Mouse (Mus musculus): ENCODE measurements around the gene Neurl2.
"Not testable (repeated sequence)": the region's sequence is repeated elsewhere in the genome, so short reads cannot be mapped to it uniquely, and the experiment has no call there.

Gene Neurl2

DNA sequence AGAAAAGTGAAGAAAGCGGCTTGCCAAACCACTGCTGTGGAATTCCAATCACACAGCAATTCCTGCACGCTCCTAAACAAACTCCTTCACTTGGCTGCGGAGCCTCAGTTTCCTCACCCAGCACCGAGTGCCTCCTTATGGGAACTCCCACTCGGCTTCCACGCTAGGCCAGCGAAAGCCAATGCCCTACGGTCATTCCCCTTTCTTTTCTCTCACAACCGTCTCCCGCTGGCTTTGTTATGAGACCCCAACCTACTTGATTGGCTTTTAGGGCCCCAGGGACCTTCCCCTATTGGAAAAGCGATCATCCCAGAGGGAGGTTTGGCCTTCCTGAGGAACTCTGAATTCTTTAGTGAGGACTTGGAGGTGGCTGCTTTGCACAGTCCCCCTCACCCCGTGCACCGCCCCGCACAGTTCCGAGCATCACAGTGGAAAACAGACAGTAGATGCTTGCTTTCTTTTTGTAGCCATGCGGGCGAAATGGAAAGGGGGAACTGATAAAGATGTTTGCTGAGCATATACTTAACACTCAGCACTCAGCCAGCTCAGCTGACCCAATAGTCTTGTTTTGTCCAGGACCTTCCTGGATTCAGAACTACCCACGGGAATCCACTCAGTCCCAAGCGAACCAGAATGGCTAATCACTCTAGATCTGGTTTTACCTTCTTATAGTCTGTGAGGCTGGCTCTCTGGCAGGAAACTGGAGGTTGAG is 24.7 kb upstream of the Neurl2 start:
- no peak for DNase-seq (ENCODE audit: low spot score in 2 of 2)

DNA sequence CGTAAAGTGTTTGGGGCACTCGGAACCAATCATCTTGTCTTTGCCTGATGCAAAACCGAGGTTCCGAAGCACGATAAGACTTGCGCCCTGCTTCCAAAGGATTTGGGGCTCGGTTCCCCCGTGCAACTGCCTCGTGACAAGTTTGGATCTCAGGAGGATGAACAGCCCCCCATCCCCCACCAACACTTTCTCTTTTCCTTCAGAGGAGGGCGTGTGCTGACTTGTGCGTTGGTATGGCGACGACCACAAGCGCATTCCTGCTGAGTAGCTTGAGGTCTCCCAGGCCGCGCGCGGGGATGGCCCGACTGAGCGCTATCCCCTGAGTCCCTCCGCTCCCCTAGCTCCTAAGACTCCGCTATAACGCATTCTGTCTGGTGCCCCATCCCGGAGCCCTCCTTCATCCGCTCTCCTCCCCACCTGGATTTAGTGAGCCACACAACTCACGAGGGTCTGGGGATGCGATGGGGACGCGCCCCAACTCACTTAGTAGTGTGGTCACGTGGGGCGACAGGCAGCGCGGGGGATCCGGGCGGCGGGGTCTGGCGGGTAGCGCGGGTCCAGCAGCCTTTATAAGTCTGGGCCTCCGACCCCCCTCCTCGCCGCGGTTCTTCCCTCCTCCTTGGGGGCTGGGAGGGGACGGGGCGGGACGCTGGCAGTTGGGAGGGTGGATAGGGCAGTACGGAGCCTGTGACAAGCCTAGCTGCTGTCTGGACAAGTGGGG is 24.0 kb upstream of the Neurl2 start, which contains the start of gene Pltp:
Pltp (minus strand) TSS at position 611 of the 721 bp plus-strand sequence.
- peak in 1 of 2 experiments; percentile 33 for DNase-seq (ENCODE audit: low spot score in 2 of 2)

DNA sequence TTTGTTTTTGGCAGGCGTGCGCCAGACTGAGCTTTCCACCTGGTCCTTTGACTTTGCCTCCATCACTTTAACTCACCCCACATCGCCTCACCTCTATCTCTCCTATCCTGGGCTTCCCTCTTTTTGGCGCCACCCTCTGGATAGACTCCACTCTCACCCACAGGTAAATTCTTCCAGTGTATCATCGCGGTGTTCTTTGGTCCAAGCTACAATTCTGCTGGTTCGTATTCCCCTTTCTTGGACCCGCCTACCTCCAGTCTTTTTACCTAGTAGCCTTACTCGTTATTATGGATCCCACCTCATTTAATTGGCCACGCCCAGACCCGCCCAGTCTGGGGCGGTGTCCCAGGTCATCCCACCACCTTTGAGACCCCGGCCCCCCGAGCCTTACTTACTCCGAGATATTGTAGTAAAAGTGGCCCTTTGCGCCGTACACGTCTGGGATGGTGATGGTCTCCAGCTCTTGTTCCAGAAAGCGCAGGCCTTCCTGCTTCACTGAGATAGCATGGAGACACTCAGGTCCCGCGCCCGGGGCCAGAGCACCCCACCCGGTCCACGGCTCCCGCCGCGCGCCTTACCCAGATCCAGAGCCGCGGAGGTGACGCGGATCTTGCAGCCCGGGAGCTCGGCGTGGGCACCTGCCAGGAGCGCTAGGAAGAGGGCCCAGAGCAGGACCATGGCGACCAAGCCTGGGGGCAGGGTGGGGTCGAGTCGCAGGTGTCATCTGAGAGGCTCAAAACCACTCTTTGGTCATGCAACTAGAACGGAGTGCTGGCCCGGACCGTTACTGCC is 23.2 kb upstream of the Neurl2 start:
- DNase-seq (ENCODE audit: low spot score in 2 of 2): no peak

DNA sequence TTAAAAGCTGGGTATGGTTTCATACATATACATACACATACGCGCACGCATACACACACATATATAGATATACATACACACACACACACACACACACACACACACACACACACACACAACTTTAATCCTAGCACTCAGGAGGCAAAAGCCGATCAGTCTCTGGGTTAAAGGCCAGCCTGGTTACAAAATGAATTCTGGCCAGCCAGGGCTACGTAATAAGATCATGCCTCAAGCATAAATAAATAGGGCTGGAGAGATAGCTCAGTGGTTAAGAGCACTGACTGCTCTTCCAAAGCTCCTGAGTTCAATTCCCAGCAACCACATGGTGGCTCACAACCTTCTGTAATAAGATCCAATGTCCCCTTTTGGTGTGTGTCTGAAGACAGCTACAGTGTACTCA is 22.3 kb upstream of the Neurl2 start:
- DNase-seq (ENCODE audit: low spot score in 2 of 2): not testable (repeated sequence)

DNA sequence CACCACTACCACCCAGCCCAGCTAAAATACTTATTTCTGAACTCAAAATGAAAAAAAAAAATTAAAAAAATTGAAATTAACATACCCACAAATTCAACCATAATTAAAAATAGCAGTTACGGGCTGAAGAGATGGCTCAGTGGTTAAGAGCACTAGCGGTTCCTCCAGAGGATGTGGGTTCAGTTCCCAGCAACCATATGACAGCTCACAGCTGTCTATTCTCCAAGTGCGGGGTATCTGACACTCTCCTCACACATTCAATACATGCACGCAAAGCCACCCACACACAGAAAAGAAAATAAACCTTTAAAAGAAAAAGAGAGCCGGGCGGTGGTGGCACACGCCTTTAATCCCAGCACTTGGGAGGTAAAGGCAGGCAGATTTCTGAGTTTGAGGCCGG is 16.8 kb upstream of the Neurl2 start:
- peak; percentile 28 to 43 for DNase-seq (ENCODE audit: low spot score in 2 of 2)

DNA sequence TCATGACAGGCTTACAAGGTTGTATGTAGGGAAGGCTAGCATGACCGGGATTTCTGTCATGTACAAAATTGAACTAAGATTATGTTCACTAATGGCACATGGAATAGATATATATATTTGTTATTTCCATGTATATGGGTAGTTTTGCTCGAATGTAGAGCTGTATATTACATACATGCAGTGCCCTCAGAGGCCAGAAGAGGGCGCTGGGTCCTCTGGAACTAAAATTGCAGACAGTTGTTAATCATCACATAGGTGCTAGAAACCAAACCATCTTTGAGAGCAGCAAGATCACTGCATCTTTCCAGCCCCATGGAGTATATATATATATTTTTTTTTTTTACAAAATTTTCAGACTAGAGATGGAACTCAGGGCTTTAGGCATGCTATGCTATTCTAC is 12.5 kb upstream of the Neurl2 start:
- DNase-seq (ENCODE audit: low spot score in 2 of 2): peak in 1 of 2 experiments; percentile 47

DNA sequence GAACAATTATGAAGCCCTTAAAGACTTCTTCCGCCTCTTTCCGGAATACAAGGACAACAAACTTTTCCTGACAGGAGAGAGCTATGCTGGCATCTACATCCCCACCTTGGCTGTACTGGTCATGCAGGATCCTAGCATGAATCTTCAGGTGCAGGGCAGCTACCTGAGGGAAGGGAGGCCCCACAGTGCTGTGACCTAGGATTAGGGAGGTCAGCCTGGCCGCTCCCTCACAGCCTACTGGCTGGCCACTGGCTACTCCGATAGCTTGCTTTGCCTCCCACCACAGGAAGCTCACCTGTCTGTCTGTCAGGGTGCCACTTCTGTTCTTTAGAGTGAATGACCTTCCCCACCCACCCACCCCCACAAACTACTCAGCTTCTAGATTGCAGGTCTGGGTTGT is 1.9 kb upstream of the Neurl2 start:
- DNase-seq (ENCODE audit: low spot score in 2 of 2): no peak

DNA sequence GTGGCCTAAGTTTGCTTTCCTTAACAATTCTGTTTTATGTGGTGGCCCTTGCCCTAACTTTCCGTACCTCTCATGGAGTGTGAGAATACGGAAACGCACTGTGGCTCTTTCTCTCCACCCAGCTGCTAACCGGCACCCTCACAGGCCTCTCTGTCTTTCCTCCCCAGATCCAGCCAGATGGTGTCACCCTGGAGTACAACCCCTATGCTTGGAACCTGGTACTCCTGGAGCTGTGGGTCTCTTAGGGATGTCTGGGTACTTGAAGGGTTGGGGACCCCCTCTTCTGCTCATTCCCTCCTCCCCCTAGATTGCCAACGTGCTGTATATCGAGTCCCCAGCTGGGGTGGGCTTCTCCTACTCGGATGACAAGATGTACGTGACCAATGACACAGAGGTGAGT is 1.3 kb upstream of the Neurl2 start:
- no peak for DNase-seq (ENCODE audit: low spot score in 2 of 2)

DNA sequence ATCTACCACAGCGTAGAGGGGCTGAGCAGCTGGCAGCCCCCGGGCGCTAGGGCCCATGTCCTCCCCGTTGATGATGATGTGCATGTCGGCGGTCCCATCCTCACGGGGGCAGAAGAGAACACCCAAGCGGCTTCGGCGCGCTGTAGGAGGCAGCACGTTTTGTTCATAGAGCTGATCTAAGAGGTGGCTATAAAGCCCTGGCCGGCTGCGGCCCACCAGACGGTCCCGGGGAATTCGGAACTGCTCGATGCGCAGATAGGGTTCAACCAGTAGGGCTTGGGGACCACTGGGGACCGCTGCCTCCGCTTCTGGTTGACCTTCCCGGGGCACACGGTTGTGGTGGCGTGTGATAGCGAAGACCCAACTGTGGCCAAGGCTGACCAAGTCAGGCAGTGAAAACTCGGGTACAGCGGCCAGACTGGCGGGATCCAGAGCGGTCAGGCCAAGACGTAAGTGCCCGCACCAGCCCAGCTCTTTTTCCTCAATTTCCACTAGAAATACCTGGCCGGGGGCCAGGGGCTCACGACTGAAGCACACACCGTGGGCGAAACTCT is 431 bp downstream of the Neurl2 start, which contains the start of gene Ctsa:
Ctsa (plus strand) TSS at position 126 of the 554 bp plus-strand sequence.
- peak; percentile 68 to 80 for DNase-seq (ENCODE audit: low spot score in 2 of 2)

DNA sequence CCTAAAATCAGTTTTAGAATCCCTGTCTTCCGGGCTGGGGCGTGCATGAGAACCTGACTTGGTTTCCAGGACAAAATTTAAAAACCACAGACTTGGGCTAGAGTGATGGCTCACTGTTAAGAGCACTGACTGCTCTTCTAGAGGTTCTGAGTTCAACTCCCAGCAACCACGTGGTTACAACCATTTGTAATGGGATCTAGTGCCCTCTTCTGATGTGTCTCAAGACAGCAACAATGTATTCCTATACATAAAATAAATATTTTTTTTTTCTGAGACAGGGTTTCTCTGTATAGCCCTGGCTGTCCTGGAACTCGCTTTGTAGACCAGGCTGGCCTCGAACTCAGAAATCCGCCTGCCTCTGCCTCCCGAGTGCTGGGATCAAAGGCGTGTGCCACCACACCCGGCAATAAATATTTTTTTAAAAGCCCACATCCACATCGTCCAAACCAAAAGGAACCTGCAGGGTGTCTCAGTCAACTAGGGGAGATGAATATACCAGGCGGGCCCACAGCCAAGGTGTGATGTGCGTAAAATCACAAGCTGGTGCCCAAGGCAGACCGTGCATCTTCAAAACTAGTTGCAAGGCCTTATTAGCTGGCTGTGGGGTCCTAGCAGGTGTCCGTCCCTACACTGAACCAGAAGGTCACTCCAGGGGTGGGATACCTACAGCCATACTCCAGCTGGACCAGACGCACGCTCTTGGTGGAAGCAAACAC is 1.1 kb downstream of the Neurl2 start:
- DNase-seq (ENCODE audit: low spot score in 2 of 2): no peak

DNA sequence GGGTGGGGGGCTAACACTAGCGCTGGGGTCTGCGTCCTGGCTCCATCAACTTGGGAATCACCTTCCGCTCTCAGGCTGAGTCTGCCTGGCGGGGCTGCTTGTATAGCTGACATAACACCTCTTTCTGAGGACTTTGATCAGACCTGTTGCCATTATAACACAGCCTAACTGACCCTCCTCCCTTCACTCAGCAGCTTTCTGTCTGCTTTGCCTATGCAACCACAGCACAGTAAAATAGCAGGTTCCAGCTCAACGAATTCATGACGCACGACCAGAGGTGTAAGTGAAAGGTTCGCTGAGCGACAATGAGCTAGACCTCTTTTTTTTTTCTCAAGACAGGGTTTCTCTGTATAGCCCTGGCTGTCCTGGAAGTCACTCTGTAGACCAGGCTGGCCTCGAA is 2.2 kb downstream of the Neurl2 start:
- no peak for DNase-seq (ENCODE audit: low spot score in 2 of 2)

DNA sequence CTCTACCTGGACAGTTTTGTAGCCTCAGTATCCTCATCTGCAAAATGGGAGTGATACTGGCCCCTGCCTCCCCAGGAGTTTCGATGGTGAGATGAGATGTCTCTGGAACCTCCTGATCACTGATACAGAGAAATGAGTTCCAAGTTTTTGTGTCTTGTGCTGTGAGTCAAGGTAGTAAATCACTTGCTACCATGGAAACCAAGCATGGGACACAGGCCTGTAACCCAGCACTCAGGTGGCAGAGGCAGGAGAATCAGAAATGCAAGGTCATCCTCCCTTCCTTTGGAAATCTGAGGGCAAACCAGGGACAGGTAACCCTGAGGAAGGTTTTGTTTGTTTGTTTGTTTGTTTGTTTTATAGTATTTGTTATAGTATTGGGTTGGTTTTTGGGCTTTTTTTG is 4.2 kb downstream of the Neurl2 start:
- DNase-seq (ENCODE audit: low spot score in 2 of 2): no peak

DNA sequence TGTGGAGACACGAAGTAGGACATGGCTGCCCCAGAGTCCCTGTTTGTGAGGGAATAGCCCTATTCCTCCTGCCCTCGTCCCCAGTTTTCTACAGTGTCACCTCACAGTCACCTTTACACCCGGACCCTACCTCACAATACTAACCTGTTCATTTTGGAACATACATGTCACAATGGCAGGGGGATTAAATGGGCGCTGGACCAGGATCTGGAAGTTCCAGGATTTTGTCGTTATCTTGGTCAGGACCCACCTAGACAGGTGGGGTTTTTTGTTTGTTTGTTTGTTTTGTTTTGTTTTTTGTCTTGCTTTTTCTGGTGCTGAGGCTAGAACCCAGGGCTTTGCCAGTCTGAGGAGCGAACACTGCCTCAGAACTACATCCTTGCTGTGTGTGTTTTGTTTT is 4.8 kb downstream of the Neurl2 start, which contains the start of gene Spata25:
Spata25 (minus strand) TSS at position 101 of the 400 bp plus-strand sequence.
- no peak for DNase-seq (ENCODE audit: low spot score in 2 of 2)

DNA sequence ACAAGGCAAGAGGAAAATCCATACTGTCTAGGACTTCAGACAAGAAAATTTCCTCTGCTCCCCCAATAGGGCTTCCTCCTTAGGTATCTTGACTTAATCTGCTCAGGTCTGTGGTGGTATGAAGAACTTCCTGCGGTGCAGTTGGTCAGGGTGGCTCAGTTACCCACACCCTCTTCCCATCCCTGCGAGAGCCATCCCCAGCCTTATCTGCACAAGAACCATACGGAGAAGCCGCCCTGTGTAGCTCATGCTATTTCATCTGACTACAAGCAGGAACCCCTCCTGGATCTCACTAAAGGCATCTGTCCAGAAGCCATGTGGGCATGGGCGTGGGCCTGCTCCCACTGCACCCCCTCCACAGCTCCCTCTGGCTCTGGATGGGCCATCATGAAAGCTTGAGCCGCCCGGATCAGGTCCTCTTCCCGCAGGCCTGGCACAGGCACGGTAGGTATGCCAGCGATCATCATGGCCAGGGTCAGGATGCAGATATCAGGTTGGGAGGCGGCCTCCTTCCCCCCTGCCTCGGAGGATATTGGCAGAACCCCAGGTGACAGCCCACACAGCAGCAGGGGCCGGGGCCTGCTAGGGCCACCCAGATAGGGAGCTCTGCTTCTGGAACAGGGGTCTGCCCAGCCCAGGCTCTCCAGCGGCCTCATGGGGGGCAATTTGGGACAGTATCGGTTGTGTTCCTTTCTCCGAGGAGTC is 6.0 kb downstream of the Neurl2 start:
- no peak for DNase-seq (ENCODE audit: low spot score in 2 of 2)

DNA sequence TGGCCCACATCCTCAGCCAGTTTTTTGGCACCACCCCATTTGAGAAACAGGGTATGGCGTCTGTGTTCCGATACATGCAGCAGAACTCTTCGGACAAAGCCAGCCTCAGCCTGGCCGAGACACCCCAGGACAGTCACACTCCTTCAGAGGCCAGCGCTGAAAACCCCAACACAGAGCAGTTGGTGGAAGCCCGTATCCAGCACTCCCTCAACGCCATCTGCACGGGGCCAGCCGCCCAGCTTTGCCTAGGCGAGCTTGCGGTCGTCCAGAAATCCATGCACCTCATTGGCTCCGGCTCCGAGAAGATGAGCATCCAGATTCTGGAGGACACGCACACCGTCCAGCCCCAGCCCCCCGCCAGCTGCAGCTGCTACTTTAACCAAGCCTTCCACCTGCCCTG is 7.7 kb downstream of the Neurl2 start:
- no peak for DNase-seq (ENCODE audit: low spot score in 2 of 2)

DNA sequence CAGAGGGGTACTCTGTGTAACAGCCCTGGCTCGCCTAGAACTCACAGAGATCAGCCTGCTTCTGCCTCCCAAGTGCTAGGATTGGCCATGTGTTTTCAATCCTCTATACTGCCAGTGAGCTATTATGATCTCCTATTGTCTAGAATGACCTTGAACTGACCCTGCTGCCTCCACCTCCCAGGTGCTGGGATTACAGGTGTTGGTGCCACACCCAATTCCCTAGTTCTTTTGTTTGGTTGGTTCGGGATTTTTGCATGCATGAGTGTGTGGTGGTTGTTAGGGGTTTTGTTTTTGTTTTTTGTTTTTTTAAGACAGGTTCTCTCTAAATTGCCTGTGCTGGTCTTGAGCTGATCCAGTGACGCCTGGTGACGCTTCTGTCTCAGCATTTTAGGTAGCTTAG is 9.3 kb downstream of the Neurl2 start:
- DNase-seq (ENCODE audit: low spot score in 2 of 2): no peak

DNA sequence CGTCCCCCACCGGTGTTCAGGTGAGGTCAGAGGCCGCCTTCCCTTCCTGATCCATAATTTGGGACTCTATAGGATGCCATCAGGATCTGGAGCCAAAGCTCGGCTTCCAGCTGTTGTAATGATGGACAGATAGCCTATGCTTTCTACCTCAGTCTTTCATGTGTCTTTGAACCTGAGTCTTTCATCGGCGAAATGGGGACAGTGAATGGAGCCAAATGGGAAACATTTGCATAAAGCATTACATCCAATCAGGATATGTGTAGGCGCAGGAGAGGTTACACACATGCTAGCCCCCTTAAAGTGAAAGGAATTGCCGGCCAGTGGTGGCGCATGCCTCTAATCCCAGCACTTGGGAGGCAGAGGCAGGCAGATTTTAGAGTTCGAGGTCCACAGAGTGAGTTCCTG is 10.1 kb downstream of the Neurl2 start:
- DNase-seq (ENCODE audit: low spot score in 2 of 2): no peak

DNA sequence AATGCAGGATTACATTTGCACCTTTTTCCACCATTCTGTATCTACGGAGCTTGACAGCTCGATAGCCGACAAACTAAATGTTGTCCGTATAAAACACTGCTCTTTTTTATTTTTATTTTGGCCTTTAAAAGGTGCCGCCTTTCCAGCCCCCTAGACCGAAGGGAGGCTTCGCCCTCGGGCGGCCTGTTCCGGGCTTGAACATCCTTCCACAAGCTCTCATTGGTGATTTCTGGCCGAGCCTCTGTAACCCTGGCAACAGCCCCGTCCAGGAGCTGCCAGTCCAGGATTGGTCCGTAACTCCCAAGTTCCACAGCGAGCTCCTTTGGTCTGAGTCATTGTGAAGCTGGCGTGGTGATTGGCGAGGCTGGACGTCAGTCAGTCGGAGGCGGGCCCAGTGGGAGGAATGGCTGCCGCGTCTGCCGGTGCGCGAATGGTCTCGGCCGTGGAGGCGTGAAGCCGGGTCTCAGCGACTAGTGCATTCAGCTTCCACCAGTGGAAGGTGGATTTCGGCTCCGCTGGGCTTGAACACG is 10.6 kb downstream of the Neurl2 start, which contains the start of gene Zswim1:
Zswim1 (plus strand) TSS at position 51 of the 530 bp plus-strand sequence.
- DNase-seq (ENCODE audit: low spot score in 2 of 2): peak; percentile 99

DNA sequence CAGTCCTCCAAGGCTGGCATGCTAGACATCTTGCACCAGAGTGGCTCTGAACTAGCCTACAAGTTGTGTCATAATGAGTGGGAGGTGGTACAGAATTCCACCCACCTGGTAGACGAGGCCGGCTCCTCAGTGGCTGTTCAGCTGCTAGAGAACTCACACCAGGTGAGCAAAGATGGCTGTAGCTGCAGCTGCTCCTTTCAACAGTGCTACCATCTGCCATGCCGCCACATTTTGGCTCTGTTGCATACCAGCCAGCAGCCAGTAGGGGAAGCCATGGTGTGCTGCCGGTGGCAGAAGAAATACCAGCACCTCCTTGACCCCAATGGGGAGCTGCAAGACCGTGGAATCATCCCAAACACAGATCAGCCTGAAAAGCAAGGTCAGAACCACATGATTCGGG is 12.2 kb downstream of the Neurl2 start:
- DNase-seq (ENCODE audit: low spot score in 2 of 2): no peak

DNA sequence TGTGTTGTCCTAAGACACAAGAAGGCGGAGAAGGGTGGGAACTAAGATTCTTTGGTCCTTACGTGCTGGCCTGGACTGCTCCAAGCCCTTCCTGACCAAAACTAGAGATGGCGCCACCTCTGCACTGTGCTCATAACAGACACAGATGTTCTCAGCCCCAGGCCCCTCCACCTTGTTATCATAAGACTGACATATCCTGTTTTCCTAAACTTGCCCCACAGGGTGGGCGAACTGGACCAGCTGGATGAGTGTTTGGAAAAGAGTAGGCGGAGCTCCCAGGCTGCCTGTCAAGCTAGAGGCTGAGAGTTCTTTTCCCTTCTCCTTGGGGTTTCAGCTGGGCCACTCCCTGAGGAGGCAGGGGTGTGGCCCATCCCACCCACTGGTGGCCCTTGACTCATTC is 15.6 kb downstream of the Neurl2 start:
- no peak for DNase-seq (ENCODE audit: low spot score in 2 of 2)
